Mouse (Mus musculus) midbrain, embryonic 13.5 days (tissue): ENCODE measurements around the gene Gm8257. TPM values are rescaled to one million over a fixed set of nuclear protein-coding genes. Genes with fewer than 3 reads are reported as not detected.
"Not testable (repeated sequence)": the region's sequence is repeated elsewhere in the genome, so short reads cannot be mapped to it uniquely, and the experiment has no call there.

Experiments
- ATAC-seq: fragments of 200-750 bp; cut with Nextera tagmentation; 2 replicates; pipeline ENCODE4 v1.8.0; 2017; ENCODE audit warnings: mild to moderate bottlenecking, moderate TSS enrichment, moderate library complexity
- H3K27ac ChIP-seq: fragments of 300-500 bp; sonication (generic); 2 replicates; pipeline ENCODE4 v1.5.1; 2015; ENCODE audit warnings: inconsistent platforms, mild to moderate bottlenecking, moderate library complexity
- H3K27me3 ChIP-seq: fragments of 300-500 bp; sonication (generic); 2 replicates; pipeline ENCODE4 v1.6.1; 2015; ENCODE audit warnings: mild to moderate bottlenecking, inconsistent platforms
- H3K36me3 ChIP-seq: fragments of 300-500 bp; sonication (generic); 2 replicates; pipeline ENCODE4 v1.6.1; 2015; ENCODE audit warnings: mild to moderate bottlenecking, inconsistent platforms
- H3K4me1 ChIP-seq: fragments of 300-500 bp; sonication (generic); replicated peaks from 2 replicates; pipeline ENCODE4 v1.6.1; 2015; ENCODE audit warnings: inconsistent platforms
- H3K4me2 ChIP-seq: fragments of 300-500 bp; sonication (generic); replicated peaks from 2 replicates; pipeline ENCODE4 v1.6.1; 2015; ENCODE audit warnings: moderate library complexity, mild to moderate bottlenecking, inconsistent platforms
- H3K4me3 ChIP-seq: fragments of 300-500 bp; sonication (generic); replicated peaks from 2 replicates; pipeline ENCODE4 v1.5.1; 2015; ENCODE audit warnings: mild to moderate bottlenecking, inconsistent platforms
- H3K9ac ChIP-seq: fragments of 300-500 bp; sonication (generic); replicated peaks from 2 replicates; pipeline ENCODE4 v1.6.1; 2015; ENCODE audit warnings: mild to moderate bottlenecking, inconsistent platforms
- H3K9me3 ChIP-seq: fragments of 300-500 bp; sonication (generic); 2 replicates; pipeline ENCODE4 v1.6.1; 2016; ENCODE audit warnings: mild to moderate bottlenecking, inconsistent platforms
- WGBS: fragments of 180-500 bp; shearing (Covaris S2); methylation state at CpG from one replicate; pipeline ENCODE4 v1.1.7; 2015; 5-methylcytosine and 5-hydroxymethylcytosine counted together
- polyA plus RNA-seq: library from polyadenylated mRNA; unstranded; fragments of >200 nt; fragmentation: Nextera tagmentation; extraction: Ambion mirVana; gene quantifications from 2 replicates; pipeline ENCODE4 v1.2.1, GENCODE M21; 2015

The Gm8257 gene
- polyA plus RNA-seq: not detected in 2 replicates

DNA sequence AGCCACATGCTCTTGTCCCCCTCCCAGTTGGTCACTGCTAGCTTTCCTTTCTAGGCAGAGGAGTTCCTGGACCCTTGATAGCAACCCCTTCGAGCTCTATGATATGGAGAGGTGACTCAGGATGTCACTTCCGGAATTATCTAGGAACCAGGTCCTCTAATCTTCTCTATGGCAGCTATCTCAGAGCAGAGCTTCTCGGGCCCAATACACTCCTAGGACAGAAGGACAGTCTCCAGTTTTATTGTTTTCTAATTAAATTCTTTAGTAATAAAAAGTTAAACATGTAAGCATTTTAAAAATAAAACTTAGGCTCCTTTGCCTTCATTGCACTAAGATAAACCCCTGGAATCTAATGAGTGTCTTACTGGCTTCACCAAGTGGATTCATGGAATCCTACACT lies at the start of gene Gm8257:
Gm8257 (minus strand) TSS at position 101 of the 400 bp plus-strand sequence.
- H3K27me3 ChIP-seq, H3K4me1 ChIP-seq, H3K4me3 ChIP-seq, ATAC-seq, H3K36me3 ChIP-seq, H3K9ac ChIP-seq, H3K9me3 ChIP-seq, H3K27ac ChIP-seq, H3K4me2 ChIP-seq: not testable (repeated sequence)
- WGBS: 89% methylated on average over 3 of the region's 3 CpGs

DNA sequence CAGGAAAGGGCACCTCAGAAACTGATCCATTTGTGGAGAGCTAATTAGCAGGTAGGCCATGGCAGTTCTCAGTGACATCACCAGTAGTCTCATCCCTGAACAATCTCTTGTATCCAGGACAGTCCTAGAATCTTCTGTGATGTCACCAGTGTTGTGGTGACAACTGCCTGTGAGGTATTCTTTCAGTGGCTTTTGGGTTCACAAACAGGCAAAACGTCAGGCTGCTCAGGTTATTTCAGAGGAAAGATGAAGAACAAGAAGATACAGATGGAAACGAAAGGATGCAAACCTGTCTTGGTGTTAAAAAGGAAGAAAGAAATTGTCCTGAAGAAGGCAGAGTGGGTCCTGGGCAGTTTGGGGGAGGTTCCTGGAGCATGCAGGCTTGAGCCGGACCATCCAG lies 44.0 kb upstream of the Gm8257 start, which contains the start of gene Gm8267:
Gm8267 (minus strand) TSS at position 101 of the 400 bp plus-strand sequence.
- H3K4me1 ChIP-seq: no peaks in the 10 kb centered on the region
- H3K4me2 ChIP-seq: no peak within 1 kb of the TSS
- no peaks in the 10 kb centered on the region for H3K36me3 ChIP-seq
- H3K9ac ChIP-seq: no peak within 1 kb of the TSS
- H3K9me3 ChIP-seq: no peaks in the 10 kb centered on the region
- no peak for ATAC-seq
- no peak within 1 kb of the TSS for H3K27ac ChIP-seq
- WGBS: 79% methylated on average over 3 of the region's 3 CpGs
- no peaks in the 10 kb centered on the region for H3K27me3 ChIP-seq
- no peak within 1 kb of the TSS for H3K4me3 ChIP-seq

DNA sequence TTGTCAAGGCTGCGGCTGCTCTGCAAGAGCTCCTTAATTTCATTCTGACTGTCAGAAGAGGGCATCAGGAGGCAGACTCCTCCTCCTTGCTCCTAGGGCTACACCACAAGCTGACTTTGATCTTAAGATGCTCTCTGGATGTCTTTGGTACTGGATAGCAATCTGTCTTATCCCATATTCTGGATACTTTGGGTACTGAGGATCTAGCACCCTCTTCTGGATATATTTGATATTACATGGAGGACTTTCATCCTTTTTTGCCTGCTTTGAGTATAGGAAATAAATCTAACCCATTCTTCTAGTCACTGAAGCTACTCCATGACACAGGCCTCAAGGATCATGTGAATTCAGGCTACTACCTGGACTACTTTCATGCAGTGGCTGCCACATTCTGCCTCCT lies 36.5 kb upstream of the Gm8257 start:
- H3K4me1 ChIP-seq, H3K36me3 ChIP-seq, H3K9me3 ChIP-seq, H3K4me3 ChIP-seq, H3K9ac ChIP-seq, ATAC-seq, H3K27ac ChIP-seq, H3K4me2 ChIP-seq, H3K27me3 ChIP-seq: not testable (repeated sequence)
- 65% methylated on average over 1 of the region's 1 CpGs for WGBS

DNA sequence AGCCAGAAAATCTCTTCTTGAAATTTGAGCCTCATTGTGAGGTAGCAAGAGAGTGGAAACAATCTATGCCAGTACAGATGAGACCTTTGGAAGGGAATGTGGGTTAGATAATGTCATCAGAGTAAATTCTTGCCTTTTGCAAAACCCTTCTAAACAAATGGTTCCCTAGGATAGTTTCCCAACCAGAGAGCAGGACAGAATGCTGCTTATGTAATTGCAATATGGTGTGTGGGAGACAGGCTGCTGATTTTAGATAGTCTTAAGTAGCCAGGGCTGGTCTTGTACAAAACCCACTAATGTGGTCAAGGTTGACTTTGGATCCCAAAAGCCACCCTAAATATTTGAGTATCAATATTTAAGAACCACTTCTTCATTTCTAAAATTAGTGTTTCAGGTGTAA lies 24.5 kb upstream of the Gm8257 start:
- not testable (repeated sequence) for H3K9me3 ChIP-seq, ATAC-seq, H3K36me3 ChIP-seq, H3K4me1 ChIP-seq, H3K4me2 ChIP-seq, H3K4me3 ChIP-seq, H3K9ac ChIP-seq, H3K27ac ChIP-seq, H3K27me3 ChIP-seq

GRCm38 (mm10) chr14:44627737-44628136 lies 78.5 kb downstream of the Gm8257 start, which contains the start of gene Gm5624:
Gm5624 (minus strand) TSS chr14:44627938.
- ATAC-seq, H3K9ac ChIP-seq, H3K9me3 ChIP-seq, H3K27ac ChIP-seq, H3K4me2 ChIP-seq, H3K36me3 ChIP-seq, H3K4me3 ChIP-seq, H3K4me1 ChIP-seq, H3K27me3 ChIP-seq: not testable (repeated sequence)
- WGBS: 73% methylated on average over 4 of the region's 4 CpGs

Other genes starting within 250 kb of the Gm8257 start
- not detected in 2 replicates for gene BC061237, start 214.0 kb downstream of the Gm8257 start, polyA plus RNA-seq
- not detected in 2 replicates for gene Gm17093, start 188.2 kb downstream of the Gm8257 start, polyA plus RNA-seq
- not detected in 2 replicates for gene Gm8247, start 123.3 kb downstream of the Gm8257 start, polyA plus RNA-seq
- not detected in 2 replicates for gene Gm5624, start 78.5 kb downstream of the Gm8257 start, polyA plus RNA-seq
- gene Gm8267, start 43.9 kb upstream of the Gm8257 start, polyA plus RNA-seq: not detected in 2 replicates
- 0.14 TPM in 1 of 2 replicates, not detected in the other for gene Ptgdr, start 152.9 kb upstream of the Gm8257 start, polyA plus RNA-seq